Mouse (Mus musculus): Measurements from ENCODE around the gene Cebpz.

Cebpz gene

DNA sequence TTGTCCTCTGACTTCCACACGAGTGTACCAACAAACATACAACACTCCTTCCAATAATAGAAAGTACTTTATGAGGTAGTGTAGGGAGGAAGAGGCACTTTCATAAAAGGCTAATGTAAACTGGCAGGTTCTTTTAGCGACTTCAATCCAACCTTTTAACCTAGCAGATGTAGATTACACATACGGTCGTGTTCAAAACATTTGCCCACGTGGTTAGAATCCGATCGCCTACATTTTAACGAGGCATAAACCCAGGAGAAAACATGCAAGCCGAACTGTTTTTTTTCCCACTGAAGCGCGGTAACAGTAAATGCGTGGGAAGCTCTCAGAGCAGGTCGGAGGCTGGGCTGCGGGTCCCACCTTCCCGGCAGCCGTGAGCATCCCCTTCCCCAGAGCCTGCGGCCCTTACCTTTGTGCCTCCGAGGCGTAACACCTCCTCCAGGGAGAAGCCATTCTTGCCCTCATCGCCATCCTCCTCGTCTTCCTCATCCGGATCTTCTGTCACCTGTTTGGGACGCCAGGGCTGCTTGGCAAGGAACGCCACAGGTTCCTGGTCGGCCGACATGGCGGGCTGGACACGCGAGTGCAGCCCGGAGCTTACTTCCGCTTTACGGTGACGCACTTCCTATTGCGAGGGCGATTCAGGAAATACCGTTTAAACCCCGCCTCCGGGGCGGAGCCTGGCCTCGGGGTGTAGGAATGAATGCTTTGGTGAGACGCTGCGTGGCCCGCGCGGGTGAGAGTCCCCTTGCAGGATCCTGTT, at the start of gene Cebpz, which contains the start of gene Ndufaf7:
TSS of gene Cebpz (minus strand) at position 601 of the 763 bp plus-strand sequence.
TSS of gene Ndufaf7 (plus strand) at position 671 of the 763 bp plus-strand sequence.
- DNase-seq (ENCODE audit: low read depth in 1 of 2, low spot score in 2 of 2) = peak; percentile 93 to 97

DNA sequence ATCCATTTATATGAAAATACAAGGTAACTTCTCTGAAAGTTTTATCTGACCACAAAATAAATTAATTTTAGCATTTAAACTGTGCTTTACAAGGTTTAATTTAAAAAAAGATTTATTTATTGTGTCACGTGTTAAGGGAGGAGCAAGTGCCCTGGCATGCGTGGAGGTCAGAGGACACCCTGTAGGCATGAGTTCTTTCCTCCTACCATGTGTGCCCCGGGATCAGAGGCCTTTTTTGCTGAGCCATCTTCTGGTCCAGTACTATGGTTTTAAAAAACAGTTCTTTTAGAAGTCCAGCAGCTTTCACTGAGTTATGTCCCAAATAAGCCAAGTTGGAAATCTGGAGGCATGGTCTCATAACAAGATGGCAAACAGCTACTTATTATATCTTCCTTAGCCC, 46.9 kb upstream of the Cebpz start:
- no peak for DNase-seq (ENCODE audit: low read depth in 1 of 2, low spot score in 2 of 2)

DNA sequence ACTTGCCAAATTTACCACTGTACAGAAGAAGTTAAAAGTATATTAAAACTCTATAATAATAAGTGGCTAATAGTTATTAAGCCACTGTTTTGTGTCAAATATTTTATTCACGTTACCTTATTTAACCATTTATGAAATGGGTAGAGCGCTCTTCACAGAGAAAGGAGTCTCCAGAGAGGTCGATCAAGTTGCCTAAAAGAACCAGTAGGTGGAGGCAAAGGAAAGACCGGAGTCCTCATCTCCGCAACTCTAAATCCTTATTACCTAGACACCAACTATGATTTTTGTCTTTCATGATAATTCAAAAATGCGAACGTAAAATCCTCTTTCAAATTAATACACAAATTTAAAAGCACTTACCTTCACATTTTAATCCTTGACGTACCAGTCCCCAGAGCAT, 46.3 kb upstream of the Cebpz start:
- no peak for DNase-seq (ENCODE audit: low read depth in 1 of 2, low spot score in 2 of 2)

DNA sequence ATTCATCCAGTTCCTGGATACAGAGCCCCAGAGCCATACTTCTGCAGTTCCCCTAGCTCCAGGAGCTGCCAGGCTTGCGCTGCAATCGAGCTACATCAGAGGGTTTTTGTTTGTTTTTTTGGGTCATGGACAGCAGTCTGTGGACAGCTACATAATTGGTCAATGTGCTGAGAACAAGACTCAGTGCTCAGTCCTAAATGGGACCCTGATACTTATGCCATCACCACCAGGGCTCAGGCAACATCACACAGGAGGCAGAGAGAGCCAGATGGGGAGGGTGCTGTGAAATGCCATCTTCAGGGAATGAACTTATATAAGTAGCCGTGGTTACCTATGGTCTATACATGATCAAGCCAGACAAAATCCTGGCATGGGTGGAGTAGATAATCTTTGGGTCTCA, 31.6 kb upstream of the Cebpz start:
- no peak for DNase-seq (ENCODE audit: low read depth in 1 of 2, low spot score in 2 of 2)

DNA sequence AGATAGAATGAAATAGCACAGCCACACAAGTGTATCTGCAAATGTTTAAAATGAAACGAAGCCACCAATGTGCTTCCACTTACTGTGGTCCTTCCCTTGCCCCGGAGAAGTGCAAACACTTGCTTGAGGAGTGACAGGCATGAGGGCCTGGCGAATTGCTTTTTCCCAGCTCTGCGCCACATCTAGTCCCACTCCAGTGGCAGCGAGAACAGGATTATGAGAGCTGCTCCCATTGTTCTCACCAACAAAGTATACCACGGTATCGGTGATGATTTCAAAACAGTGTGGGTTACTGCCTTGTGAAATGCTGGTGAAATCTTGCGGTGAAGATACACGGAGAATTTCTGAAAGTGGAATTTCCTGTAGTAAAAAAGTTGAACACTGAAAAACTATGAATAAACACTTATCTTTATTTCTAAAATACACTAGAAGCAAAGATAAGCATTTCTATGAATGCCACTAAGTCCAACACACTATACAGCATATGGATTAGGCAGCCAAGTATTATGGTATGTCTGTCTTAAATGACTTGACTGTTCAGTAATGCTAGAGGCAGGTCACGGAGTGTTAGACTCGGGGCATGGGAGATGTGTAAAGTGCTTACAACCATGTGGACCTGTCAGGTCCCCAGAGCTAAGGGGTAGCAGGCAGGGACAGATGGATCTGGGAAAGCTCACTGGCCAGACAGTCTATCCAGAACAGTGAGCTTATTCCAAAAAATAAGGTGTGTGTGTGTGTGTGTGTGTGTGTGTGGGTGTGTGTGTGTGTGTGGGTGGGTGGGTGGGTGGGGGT, 29.4 kb upstream of the Cebpz start:
- DNase-seq (ENCODE audit: low read depth in 1 of 2, low spot score in 2 of 2) = peak in 1 of 2 experiments; percentile 19

DNA sequence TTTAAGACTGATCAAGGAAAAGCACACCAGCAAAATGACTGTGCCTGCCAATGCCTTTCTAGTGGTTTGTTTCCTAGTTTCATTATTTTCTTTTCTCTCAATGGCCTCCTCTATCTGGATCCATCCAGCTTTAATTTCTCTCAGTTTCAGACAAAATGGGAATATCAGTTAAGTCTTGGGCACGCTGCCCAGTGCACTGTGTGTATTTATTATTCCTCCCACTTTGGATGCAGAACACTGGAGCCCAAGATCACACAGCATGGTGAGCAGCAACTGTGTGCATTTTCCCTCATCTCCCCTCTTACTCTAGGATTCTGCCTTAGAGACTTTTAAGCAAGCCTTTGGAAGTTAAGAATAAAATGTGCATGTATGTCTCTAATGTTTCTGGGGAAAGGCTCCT, 27.5 kb upstream of the Cebpz start:
- DNase-seq (ENCODE audit: low read depth in 1 of 2, low spot score in 2 of 2) = no peak

DNA sequence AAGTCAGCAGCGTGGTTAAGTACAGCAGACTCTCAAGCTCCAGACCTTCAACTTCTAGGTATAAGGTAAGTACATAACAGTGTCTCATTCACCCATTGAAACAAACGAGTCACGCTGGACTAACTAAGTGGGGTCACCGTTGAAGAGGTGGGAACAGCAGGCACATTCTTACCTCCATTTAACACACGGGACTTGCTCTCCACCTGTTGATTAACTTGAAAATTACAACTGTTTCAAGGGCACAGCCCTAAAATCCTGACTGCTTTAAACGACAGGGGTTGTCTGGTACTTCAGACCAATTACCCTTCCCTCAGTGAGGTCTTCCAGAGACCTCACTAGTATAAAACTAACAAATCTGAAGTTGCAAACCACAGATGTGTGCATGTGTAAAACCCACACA, 22.6 kb upstream of the Cebpz start:
- DNase-seq (ENCODE audit: low read depth in 1 of 2, low spot score in 2 of 2) = no peak

DNA sequence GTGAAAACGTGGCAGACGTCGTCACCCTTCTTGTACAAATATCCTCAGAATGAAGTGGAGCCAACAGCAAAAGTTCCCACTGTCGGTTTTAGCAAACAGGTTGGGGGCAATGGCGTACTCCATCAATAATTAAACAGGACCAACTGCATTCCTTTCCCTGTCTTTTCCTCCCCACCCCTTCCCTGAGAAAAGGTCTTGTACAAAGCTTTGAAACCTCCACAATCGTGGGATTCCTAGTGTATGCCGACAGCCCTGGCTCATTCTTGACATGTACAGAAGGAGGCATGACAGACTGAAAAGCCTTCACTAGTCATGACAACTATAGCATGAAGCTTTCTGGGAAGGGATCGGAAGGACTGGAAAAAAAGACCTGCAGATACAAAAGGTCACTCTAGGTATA, 16.4 kb upstream of the Cebpz start:
- DNase-seq (ENCODE audit: low read depth in 1 of 2, low spot score in 2 of 2) = no peak

DNA sequence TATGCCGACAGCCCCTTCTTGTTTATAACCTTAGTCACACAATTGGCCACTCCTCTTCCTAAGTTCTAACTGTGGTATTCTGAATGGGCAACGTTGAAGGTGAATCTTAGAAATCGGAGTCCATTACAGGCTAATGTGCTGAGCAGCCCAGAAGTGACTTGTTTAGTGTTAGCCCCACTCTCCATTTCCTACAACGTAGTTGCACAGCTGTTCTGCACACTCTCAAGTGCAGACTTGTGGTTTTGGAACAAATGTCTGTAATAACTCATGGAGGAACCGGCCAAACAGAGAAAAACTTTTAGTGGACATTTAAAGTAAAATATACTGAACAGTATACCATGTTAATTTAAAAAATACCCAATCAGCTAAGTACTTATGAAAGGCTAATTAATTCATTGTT, 15.2 kb upstream of the Cebpz start:
- DNase-seq (ENCODE audit: low read depth in 1 of 2, low spot score in 2 of 2) = no peak

DNA sequence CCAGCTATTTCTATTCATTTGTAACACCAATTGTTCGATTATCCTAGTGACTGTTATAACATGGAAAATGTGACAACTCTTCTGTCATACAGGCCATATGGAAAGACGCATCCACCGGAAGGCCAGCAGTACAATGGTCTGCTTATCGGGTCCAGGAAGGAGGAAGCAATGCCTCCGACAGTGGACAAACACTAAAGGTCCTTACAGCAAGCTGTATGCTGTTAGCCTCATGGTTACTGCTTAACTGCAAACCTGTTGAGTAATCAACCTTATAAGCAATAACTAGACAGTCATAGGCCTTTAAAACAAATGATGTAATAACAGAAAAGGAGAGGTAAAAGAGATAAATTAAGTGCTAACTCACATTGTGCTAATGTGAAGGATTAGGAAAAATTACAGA, 14.4 kb upstream of the Cebpz start:
- DNase-seq (ENCODE audit: low read depth in 1 of 2, low spot score in 2 of 2) = no peak

DNA sequence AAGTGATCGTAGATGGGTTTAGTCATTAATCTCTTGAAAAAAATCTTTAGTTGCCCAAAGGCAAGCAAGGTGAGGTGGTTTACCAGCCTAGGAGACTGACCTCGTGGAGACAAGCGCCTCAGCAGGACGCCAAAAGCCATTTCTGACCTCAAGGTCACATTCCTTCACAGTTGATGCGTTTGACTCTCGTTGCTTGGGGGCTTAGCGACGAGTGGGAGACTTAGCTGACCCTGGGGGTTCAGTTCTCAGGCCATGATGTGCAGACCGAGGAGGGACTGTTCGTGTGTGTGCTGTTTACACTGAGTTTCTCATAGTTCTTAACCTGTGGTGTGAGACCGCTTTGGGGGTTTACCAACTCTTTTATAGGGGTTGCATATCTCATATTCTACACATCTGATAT, 5.7 kb upstream of the Cebpz start:
- DNase-seq (ENCODE audit: low read depth in 1 of 2, low spot score in 2 of 2) = no peak

DNA sequence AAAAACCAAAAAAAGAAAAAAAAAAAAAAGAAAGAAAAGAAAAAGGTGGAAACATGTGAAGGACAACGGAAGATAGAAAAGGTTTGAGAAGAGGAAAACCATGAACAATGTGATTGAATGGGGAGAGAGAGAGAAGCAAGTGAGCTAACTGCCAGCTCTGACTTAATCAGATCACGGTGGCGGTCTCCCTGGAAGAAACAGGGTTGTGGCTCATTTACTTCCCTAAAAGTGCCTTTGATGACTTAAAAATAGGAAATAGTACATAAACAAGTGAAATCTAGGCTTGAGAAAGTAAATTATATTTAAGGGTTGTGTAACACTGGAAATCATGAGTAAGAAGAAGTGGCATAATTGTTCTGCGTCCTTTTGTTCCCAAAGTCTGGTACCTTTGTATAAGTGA, 2.1 kb upstream of the Cebpz start:
- peak; percentile 23 to 34 for DNase-seq (ENCODE audit: low read depth in 1 of 2, low spot score in 2 of 2)

DNA sequence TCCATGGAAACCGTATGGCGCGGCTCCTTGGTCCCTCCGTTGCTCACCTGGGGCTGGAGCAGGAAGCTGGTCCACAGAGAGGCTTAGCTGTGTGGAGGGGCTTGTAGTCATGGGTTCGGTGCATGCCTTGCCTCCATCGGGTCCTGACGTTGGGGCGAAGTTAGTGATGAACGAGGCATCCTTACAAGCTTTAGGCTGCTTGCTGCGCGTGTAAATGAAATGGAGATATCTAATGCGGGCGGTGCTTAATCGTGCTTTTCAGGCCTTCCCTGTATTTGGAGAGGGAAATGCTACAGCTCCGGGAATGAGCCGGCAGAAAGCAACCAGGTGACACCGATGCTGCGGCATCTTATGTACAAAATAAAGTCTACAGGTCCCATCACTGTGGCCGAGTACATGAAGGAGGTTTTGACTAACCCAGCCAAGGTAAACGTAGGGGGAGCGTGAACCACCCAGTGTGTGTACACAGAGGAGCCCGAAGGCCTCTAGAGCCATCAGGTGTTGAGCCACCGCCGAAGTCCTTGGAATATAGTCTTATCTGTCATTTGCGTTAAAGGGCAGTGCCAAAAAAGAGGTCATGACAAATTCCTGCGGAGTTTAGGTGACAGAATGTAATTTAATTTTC, 475 bp upstream of the Cebpz start:
- DNase-seq (ENCODE audit: low read depth in 1 of 2, low spot score in 2 of 2) = no peak

DNA sequence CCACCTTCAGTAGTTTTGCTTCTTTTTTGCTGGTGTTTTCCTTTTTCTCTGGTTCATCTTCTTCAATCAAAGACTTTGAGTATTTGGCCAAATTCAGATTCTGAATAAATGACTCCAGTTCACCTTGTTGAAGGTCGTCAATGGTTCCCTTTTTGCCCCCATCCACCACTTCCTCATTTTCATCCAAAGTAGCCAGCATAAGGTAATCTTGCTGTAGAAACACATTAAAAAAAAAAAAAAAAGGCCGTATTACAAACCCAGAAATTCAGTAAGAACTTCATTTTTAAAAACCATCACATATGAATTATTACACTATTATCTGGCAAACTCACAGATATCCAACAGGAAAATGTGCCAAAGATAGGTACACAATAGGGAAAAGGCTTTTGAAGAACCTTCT, 1.0 kb downstream of the Cebpz start:
- no peak for DNase-seq (ENCODE audit: low read depth in 1 of 2, low spot score in 2 of 2)

DNA sequence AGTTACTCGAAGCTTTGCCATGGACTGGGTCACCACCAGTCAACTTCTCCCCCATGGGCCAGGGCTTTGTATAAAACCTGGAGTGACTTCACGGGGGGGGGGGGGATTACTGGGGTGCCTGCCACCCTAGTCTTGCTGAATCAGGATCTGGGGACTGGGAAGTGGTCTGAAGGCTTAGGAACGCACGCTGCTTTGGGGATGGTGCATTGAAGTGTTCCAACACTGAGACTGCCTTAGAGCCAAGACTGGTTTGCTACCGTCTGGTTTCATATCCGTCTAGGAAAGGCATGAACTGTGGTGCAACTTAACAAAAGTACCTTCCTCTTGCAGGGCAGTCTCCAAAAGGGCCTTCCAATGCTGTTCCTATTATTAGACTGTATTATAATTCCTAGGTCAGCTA, 19.2 kb downstream of the Cebpz start:
- no peak for DNase-seq (ENCODE audit: low read depth in 1 of 2, low spot score in 2 of 2)

DNA sequence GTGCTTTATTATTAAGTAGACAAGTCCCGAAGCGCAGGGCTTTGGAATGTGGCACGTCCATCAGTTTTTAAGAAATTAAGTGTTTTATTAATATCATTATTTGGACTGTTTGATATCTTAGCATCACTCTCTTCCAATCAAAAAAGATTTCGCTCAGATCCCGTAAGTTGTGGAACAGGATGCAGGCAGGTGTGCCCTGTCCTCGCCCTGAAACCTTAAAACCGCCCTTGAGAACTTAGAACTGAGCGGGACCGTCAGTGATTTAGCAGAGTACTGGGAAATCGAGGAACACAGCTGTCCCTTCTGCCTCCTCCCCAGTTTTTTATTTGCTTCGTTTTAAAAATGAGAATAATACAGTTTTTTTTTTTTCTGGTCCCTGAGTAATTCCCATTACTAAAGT, 20.0 kb downstream of the Cebpz start:
- DNase-seq (ENCODE audit: low read depth in 1 of 2, low spot score in 2 of 2) = no peak

DNA sequence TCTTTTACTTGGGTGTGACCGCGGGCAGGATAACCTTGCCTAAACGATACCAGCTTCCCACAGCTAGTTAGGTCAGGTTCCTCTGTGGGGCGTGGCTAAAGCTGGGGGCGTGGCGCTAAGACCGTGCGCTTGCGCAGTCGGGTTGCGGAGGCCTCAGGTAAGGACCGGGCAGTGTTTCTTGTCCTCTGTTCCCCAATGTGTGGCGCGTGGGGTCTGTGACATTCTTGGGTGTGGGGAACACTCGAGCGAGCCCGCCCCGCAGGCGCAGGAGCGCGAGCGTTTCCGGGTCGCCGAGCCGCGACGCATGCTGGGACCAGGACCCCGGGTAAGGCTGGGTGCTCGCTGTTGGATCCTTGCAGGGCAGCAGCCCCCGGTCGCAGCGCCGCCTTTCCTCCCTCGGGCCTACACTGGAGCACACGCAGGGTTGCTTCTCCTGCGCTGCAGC, 20.5 kb downstream of the Cebpz start, which contains the start of gene Cebpzos:
TSS of gene Cebpzos (plus strand) at position 132 of the 445 bp plus-strand sequence.
- peak; percentile 53 to 70 for DNase-seq (ENCODE audit: low read depth in 1 of 2, low spot score in 2 of 2)

DNA sequence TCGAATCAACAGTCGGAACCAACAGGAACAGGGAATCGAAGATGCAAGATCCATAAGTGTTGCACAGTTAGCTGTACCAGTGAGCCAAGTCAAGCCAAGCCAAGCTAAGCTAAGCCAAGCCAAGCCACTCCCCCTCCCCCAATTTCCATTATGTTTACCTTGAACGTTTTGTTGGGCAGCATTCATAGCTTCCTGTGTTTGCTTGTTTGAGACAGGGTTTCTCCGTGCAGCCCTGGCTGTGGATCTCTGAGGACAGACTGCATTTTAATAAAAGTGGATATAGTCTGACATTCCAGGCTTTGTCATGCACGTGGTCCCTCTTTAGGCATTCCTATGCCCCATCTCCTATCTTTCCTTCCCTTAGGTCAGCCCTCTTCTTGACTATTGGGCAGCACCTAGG, 21.1 kb downstream of the Cebpz start:
- DNase-seq (ENCODE audit: low read depth in 1 of 2, low spot score in 2 of 2) = no peak

DNA sequence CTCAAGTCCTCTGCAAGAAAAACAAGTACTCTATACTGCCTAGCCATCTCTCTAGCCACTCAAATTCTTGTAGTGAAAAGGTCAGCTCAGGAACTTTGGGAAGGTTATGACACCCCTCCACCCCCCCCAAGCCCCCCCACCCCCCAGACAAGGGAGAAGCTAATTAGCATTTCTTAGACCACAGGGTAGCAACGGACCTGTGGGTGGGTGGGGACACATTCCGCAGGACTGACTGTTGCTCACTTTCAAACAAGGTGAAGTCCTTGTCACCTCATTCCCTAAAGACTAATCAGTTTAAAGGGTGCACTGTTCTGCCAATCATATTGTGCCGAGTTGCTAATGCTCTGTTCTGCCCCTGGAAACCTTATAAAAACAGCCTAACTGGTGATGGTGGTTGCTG, 22.9 kb downstream of the Cebpz start:
- no peak for DNase-seq (ENCODE audit: low read depth in 1 of 2, low spot score in 2 of 2)

DNA sequence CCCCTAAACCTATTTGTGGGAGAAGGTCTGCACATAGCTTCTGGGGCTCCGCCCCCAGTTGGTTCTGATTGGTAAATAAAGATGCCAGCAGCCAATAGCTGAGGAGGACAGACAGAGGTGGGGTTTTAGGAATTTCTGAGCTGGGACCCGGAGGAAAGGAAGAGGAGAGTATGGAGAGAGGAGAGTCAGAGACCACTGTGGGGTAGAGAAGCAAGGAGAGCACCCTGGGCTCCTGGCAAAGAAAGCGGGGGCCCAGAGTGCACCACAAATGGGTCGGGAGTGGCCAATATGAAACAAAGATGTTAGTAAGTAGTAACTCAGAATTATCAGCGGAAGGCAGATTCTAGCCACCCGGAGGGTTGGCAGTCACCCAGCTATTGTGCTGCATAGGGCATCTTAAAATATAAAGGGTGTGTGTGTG, 24.0 kb downstream of the Cebpz start:
- no peak for DNase-seq (ENCODE audit: low read depth in 1 of 2, low spot score in 2 of 2)

DNA sequence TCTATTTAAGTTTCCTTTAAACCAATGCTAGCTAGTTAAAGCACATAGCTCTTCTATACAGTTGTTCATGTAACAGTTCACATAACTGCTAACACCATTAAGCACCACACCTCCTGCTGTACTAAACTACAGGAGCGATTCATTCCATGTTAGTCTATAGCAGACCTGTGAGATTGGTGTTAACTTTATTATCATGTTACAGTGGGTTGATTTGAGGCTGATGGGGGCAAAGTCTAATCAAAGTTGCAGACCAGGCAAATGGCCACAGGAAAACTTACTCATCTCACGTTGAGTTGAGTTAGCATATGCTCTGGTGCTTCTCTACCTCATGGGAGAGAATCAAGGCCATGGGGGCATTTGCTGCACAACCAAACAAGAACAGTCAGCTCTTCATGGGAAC, 27.5 kb downstream of the Cebpz start:
- DNase-seq (ENCODE audit: low read depth in 1 of 2, low spot score in 2 of 2) = no peak

DNA sequence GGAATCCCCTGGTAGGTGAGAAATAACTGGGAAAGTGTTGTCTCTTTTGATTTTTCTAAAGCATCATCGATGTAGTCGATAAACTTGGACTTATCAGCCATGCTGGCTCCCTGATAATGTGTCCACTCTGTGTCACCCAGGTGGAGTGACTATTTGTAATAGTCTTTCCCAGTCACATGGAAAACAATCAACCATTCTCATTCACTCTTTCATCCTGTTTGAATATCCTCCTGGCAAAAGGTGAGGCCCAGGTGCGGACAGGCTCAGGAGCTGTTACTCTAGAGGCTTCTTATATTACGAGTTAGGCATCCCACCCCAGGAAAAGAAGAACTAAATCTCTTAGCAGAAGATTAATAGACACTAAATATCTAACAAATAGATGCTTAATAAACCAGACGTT, 30.0 kb downstream of the Cebpz start, which contains the start of gene Sult6b1:
TSS of gene Sult6b1 (minus strand) at position 101 of the 400 bp plus-strand sequence.
- no peak for DNase-seq (ENCODE audit: low read depth in 1 of 2, low spot score in 2 of 2)

Data from monocyte, adult 2 months (primary cell).